Mouse (Mus musculus) brain, adult 10 weeks (tissue): ENCODE data around the gene Ilf2. TPM values are rescaled to one million over a fixed set of nuclear protein-coding genes. Genes with fewer than 3 reads are reported as not detected.

Experiments used
- polyA plus RNA-seq: library from polyadenylated mRNA; stranded (reverse); fragments of 350-450 nt; fragmentation: Illumina TruSeq; extraction: RNeasy Lipid Tissue Mini Kit (QIAGEN cat#74804); gene quantifications from one replicate; pipeline ENCODE4 v1.2.3, GENCODE M21; 2015; ENCODE audit warnings: low read depth, low replicate concordance

Ilf2 gene
- polyA plus RNA-seq = 126 TPM

GRCm38 (mm10) chr3:90475831-90476611 is at the start of gene Ilf2:
Gene Ilf2 (plus strand): TSS chr3:90476126.

GRCm38 (mm10) chr3:90433381-90434020 is 42.4 kb upstream of the Ilf2 start, which contains the start of gene Ints3:
Gene Ints3 (minus strand): TSS chr3:90433622.

GRCm38 (mm10) chr3:90465686-90466310 is 10.1 kb upstream of the Ilf2 start, which contains the start of gene Npr1:
Gene Npr1 (minus strand): TSS chr3:90465866.

GRCm38 (mm10) chr3:90490696-90491256 is 14.8 kb downstream of the Ilf2 start, which contains the start of gene Snapin:
Gene Snapin (minus strand): TSS chr3:90491033.

GRCm38 (mm10) chr3:90508950-90509746 is 33.2 kb downstream of the Ilf2 start, which contains the start of gene Chtop:
Gene Chtop (minus strand): TSS chr3:90509498.

GRCm38 (mm10) chr3:90513796-90514590 is 38.1 kb downstream of the Ilf2 start, which contains the start of the genes S100a1 and S100a13:
Gene S100a1 (minus strand): TSS chr3:90514392.
Gene S100a13 (plus strand): TSS chr3:90514435.

GRCm38 (mm10) chr3:90526580-90526979 is 50.7 kb downstream of the Ilf2 start, which contains the start of gene S100a14:
Gene S100a14 (plus strand): TSS chr3:90526856.

GRCm38 (mm10) chr3:90537141-90537904 is 61.4 kb downstream of the Ilf2 start, which contains the start of gene S100a16:
Gene S100a16 (plus strand): TSS chr3:90537254.

Other genes with a start within 250 kb of the Ilf2 start
- gene Jtb, start 244.5 kb upstream of the Ilf2 start, polyA plus RNA-seq = 74.3 TPM
- 0.43 TPM for gene Creb3l4, start 232.6 kb upstream of the Ilf2 start, polyA plus RNA-seq
- gene Slc39a1, start 228.0 kb upstream of the Ilf2 start, polyA plus RNA-seq = 38.5 TPM
- 26.1 TPM for gene Crtc2, start 222.0 kb upstream of the Ilf2 start, polyA plus RNA-seq
- gene Dennd4b, start 210.9 kb upstream of the Ilf2 start, polyA plus RNA-seq = 19.6 TPM
- gene Gatad2b, start 182.9 kb upstream of the Ilf2 start, polyA plus RNA-seq = 30.8 TPM
- 5.1 TPM for gene Slc27a3, start 86.2 kb upstream of the Ilf2 start, polyA plus RNA-seq
- 40.2 TPM for gene Ints3, start 42.5 kb upstream of the Ilf2 start, polyA plus RNA-seq
- 2.9 TPM for gene Npr1, start 10.3 kb upstream of the Ilf2 start, polyA plus RNA-seq
- gene Snapin, start 14.9 kb downstream of the Ilf2 start, polyA plus RNA-seq = 69.1 TPM
- 185 TPM for gene Chtop, start 33.4 kb downstream of the Ilf2 start, polyA plus RNA-seq
- 248 TPM for gene S100a1, start 38.3 kb downstream of the Ilf2 start, polyA plus RNA-seq
- gene S100a13, start 38.3 kb downstream of the Ilf2 start, polyA plus RNA-seq = 69.5 TPM
- not detected for gene S100a14, start 50.7 kb downstream of the Ilf2 start, polyA plus RNA-seq
- 176 TPM for gene S100a16, start 61.1 kb downstream of the Ilf2 start, polyA plus RNA-seq
- 2.3 TPM for gene S100a3, start 84.5 kb downstream of the Ilf2 start, polyA plus RNA-seq
- gene S100a2, start 114.1 kb downstream of the Ilf2 start, polyA plus RNA-seq = not detected
- not detected for gene Gm42674, start 125.8 kb downstream of the Ilf2 start, polyA plus RNA-seq
- gene S100a4, start 127.6 kb downstream of the Ilf2 start, polyA plus RNA-seq = 12.5 TPM
- gene S100a5, start 132.4 kb downstream of the Ilf2 start, polyA plus RNA-seq = not detected
- 43.2 TPM for gene S100a6, start 136.8 kb downstream of the Ilf2 start, polyA plus RNA-seq
- not detected for gene S100a7a, start 177.9 kb downstream of the Ilf2 start, polyA plus RNA-seq
- gene S100a8, start 192.9 kb downstream of the Ilf2 start, polyA plus RNA-seq = 4.9 TPM
- 7.0 TPM for gene S100a9, start 219.6 kb downstream of the Ilf2 start, polyA plus RNA-seq